In the genomic region with DNA sequence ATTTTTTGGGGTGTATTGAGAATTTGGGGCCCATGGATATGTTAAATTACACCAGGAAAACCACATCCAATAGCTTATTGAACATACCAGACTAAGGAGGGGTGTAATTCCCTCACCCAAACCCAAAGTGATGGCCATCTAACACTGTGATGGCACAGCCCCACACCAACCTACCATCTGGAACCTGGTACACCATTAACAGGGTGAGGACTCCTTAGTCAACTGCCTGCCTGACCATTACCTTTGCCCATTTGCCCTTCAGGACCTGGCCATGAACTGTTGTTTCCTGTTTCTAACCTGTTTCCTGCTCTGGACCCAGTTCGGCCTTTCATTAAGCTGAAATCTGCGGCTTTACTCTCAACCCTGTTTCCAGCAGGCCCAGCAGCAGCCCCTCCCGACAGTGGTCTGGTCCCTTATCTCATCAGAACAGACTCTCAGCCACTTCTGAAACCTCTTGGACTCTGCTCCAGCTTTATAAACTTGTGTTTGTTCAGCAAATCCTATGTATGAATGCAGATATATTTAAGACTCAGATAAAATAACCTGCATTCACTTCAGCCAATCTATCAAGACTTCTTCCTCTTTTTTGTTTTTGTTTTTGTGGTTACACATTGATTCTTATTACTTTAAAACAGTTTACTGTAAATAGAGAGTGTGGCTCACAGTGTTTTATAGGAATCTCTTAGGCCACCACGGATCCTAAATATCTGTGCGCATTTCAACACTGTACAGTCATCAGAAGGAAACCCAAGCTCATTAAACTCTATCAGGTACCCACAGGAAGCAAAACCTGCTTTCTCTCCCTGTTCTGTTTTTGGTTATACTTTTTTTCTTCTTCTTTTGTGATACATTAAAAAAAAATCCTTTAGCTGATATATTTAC, we compare ENCODE assay signal across 18 mouse cellular contexts.
DNase-seq lines count a peak whose midpoint lies in the region; ATAC-seq and TF ChIP-seq lines count a peak whose summit lies in the region.
"Had no signal": no experiment of that assay in that cellular context is flagged by ENCODE, and none has a peak within 500 bp of the region (broad histone marks: within the 10 kb centered on the region; RNA-seq: fewer than 3 reads in every experiment).

No protein-coding gene starts in this region.

- H3K4me3 ChIP-seq in midbrain, embryonic 14.5 days (replicated peaks; ENCODE audit: low read depth, low read length) = no peak overlapping the region
- H3K4me3 ChIP-seq in midbrain, postnatal 0 days (ENCODE audit: low read depth, low read length) = no peak overlapping the region
- H3K4me3 ChIP-seq in liver, embryonic 14.5 days (ENCODE audit: insufficient read depth in 1 of 2, low read depth in 2 of 2, low read length in 2 of 2) = no peak overlapping the region
- H3K4me3 ChIP-seq: forebrain, embryonic 15.5 days; neural tube, embryonic 12.5 days had no signal

- no peak overlapping the region for H3K27ac ChIP-seq in midbrain, embryonic 14.5 days (replicated peaks; ENCODE audit: low read depth, low read length)
- no peak overlapping the region for H3K27ac ChIP-seq in midbrain, postnatal 0 days (ENCODE audit: low read depth, low read length)
- H3K27ac ChIP-seq in liver, embryonic 14.5 days = no peak overlapping the region
- H3K27ac ChIP-seq: forebrain, embryonic 15.5 days; neural tube, embryonic 12.5 days had no signal

- no peak for ATAC-seq in midbrain, embryonic 14.5 days (ENCODE audit: low FRiP score, low TSS enrichment)
- ATAC-seq in midbrain, postnatal 0 days (ENCODE audit: low FRiP score) = no peak
- ATAC-seq in hematopoietic stem cell, adult 5-6 weeks (replicated peaks in 1 of 2; ENCODE audit: insufficient read depth in 1 of 2, low FRiP score in 2 of 2, low TSS enrichment in 1 of 2, low read depth in 1 of 2, poor library complexity in 2 of 2, severe bottlenecking in 2 of 2) = peak; percentile 92 to 94
- ATAC-seq in liver, embryonic 14.5 days (ENCODE audit: insufficient read depth) = peak; percentile 49; the same call in 1 of the 2 replicates
- ATAC-seq: forebrain, embryonic 15.5 days; midbrain, embryonic 16.5 days had no signal

- H3K9me3 ChIP-seq in midbrain, embryonic 14.5 days (ENCODE audit: control insufficient read depth, low read length) = no peaks in the 10 kb centered on the region
- no peaks in the 10 kb centered on the region for H3K9me3 ChIP-seq in midbrain, postnatal 0 days (ENCODE audit: low read length)
- H3K9me3 ChIP-seq in liver, embryonic 14.5 days (ENCODE audit: control insufficient read depth, low read length) = no peaks in the 10 kb centered on the region
- H3K9me3 ChIP-seq: forebrain, embryonic 15.5 days; neural tube, embryonic 12.5 days had no signal

- H3K27me3 ChIP-seq in midbrain, embryonic 14.5 days (ENCODE audit: control insufficient read depth, insufficient read depth, low read length) = no peaks in the 10 kb centered on the region
- no peaks in the 10 kb centered on the region for H3K27me3 ChIP-seq in midbrain, postnatal 0 days (ENCODE audit: insufficient read depth, low read length)
- no peaks in the 10 kb centered on the region for H3K27me3 ChIP-seq in liver, embryonic 14.5 days (ENCODE audit: control insufficient read depth, insufficient read depth, low read length)
- H3K27me3 ChIP-seq: CH12.LX; forebrain, embryonic 15.5 days; neural tube, embryonic 12.5 days had no signal

- TF ChIP-seq CTCF in midbrain, postnatal 0 days (IDR thresholded peaks at IDR 0.05) = no peak
- no peak for TF ChIP-seq CTCF in liver, embryonic 14.5 days (IDR thresholded peaks at IDR 0.05; ENCODE audit: low read depth)

- 81% methylated on average over 5 of the region's 5 CpGs for WGBS in midbrain, embryonic 14.5 days
- 75% methylated on average over 5 of the region's 5 CpGs for WGBS in midbrain, postnatal 0 days
- 4% methylated on average over 5 of the region's 5 CpGs for WGBS in liver, embryonic 14.5 days (ENCODE audit: insufficient replicate concordance)

- H3K4me2 ChIP-seq in midbrain, embryonic 14.5 days (ENCODE audit: low read length) = no peak overlapping the region
- H3K4me2 ChIP-seq in midbrain, postnatal 0 days (ENCODE audit: low read depth, low read length, poor library complexity, severe bottlenecking) = no peak overlapping the region
- no peak overlapping the region for H3K4me2 ChIP-seq in liver, embryonic 14.5 days (ENCODE audit: low read depth)
- H3K4me2 ChIP-seq: forebrain, embryonic 15.5 days; neural tube, embryonic 12.5 days had no signal

- DNase-seq in midbrain, embryonic 14.5 days = peak; percentile 6
- no peak for DNase-seq in midbrain, postnatal 0 days (ENCODE audit: low spot score)
- peak in 2 of 3 experiments; percentile 39 to 46 for DNase-seq in liver, embryonic 14.5 days (ENCODE audit: low read depth in 3 of 3, low spot score in 3 of 3)
- peak; percentile 23 for DNase-seq in yolk sac, embryonic 10.5 days (ENCODE audit: low spot score)
- DNase-seq in spleen, adult 12 weeks (ENCODE audit: low spot score) = no peak
- DNase-seq in kidney, adult 11 months = no peak
- no peak for DNase-seq in right cerebral cortex, postnatal 4 days
- DNase-seq: adrenal gland, postnatal 25 days; gastrocnemius, postnatal 10 days; heart, postnatal 14 days; kidney, postnatal 25 days; lung, postnatal 10 days; thymus, postnatal 25 days had no signal

- no peaks in the 10 kb centered on the region for H3K4me1 ChIP-seq in midbrain, embryonic 14.5 days (ENCODE audit: control insufficient read depth, insufficient read depth, low read length)
- H3K4me1 ChIP-seq in midbrain, postnatal 0 days (ENCODE audit: insufficient read depth, low read length) = no peaks in the 10 kb centered on the region
- H3K4me1 ChIP-seq in liver, embryonic 14.5 days (replicated peaks; ENCODE audit: control insufficient read depth in 2 of 2, insufficient read depth in 2 of 2, low read length in 1 of 2) = peaks cover 0 to 4% of the 10 kb centered on the region in 2 experiments; a peak in 2 of 4 replicates
- H3K4me1 ChIP-seq: forebrain, embryonic 15.5 days; neural tube, embryonic 12.5 days had no signal

- TF ChIP-seq EP300 in liver, embryonic 14.5 days (IDR thresholded peaks at IDR 0.05; ENCODE audit: low read depth) = no peak

- no peak overlapping the region for H3K9ac ChIP-seq in midbrain, embryonic 14.5 days (replicated peaks; ENCODE audit: low read length)
- H3K9ac ChIP-seq in midbrain, postnatal 0 days (replicated peaks; ENCODE audit: low read length, poor library complexity, severe bottlenecking) = no peak overlapping the region
- H3K9ac ChIP-seq in liver, embryonic 14.5 days (replicated peaks) = no peak overlapping the region
- H3K9ac ChIP-seq: forebrain, embryonic 15.5 days; neural tube, embryonic 12.5 days had no signal

- H3K36me3 ChIP-seq in midbrain, embryonic 14.5 days (ENCODE audit: control insufficient read depth, insufficient read depth, low read length) = no peaks in the 10 kb centered on the region
- no peaks in the 10 kb centered on the region for H3K36me3 ChIP-seq in midbrain, postnatal 0 days (ENCODE audit: insufficient read depth, low read length)
- H3K36me3 ChIP-seq in liver, embryonic 14.5 days (replicated peaks; ENCODE audit: control insufficient read depth, insufficient read depth, low read depth) = no peaks in the 10 kb centered on the region
- H3K36me3 ChIP-seq: forebrain, embryonic 15.5 days; neural tube, embryonic 12.5 days had no signal

Comparison
In these comparisons a context has a peak if more than half of its experiments do, and no peak if none do; other contexts are left out.
1. DNase-seq: peak in midbrain, embryonic 14.5 days (single experiment), liver, embryonic 14.5 days (2 of 3) and yolk sac, embryonic 10.5 days (single experiment); none in midbrain, postnatal 0 days (single experiment), spleen, adult 12 weeks (single experiment), kidney, adult 11 months (single experiment) and right cerebral cortex, postnatal 4 days (single experiment).
2. ATAC-seq: peak in hematopoietic stem cell, adult 5-6 weeks (2 of 2) and liver, embryonic 14.5 days (single experiment); none in midbrain, embryonic 14.5 days (single experiment) and midbrain, postnatal 0 days (single experiment).